Mouse (Mus musculus) R1 (cell line): ENCODE results near the gene Tceanc2.

Experiments used
- DNase-seq: peaks from one replicate; pipeline ENCODE4 v3.0.0-alpha.2; 2018; ENCODE audit warnings: low read depth, low spot score

Tceanc2 gene

DNA sequence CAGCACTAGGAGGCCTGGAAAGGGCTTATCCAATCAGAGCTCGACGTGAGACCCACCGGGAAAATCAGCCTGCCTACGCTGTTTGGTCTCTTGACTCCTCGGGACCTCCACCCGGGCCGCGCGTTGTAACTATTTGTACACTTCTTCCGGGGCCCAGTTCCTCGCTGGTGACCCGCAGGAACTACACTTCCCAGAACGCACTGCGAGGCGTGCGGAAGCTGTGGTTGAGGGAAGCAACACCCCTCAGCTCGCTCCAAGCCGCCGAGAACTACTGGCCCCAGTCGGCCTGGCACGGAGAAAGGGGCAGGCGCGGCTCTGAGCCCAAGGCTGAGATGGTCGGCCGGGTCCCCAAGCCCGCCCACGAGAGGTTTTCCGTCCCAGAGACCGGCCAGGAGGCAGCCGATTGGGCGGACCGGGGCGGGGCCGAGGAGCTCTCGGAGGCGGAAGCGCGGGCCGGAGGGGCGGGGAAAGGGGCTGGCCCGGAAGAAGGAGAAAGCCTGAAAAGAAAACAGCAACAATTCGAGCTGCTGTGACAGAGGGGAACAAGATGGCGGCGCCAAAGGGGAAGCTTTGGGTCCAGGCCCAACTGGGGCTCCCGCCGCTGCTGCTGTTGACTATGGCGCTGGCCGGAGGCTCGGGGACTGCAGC lies 610 bp downstream of the Tceanc2 start, which contains the start of gene Tmem59:
Tmem59 (plus strand) TSS at position 218 of the 648 bp plus-strand sequence.
- DNase-seq: peak; percentile 98

DNA sequence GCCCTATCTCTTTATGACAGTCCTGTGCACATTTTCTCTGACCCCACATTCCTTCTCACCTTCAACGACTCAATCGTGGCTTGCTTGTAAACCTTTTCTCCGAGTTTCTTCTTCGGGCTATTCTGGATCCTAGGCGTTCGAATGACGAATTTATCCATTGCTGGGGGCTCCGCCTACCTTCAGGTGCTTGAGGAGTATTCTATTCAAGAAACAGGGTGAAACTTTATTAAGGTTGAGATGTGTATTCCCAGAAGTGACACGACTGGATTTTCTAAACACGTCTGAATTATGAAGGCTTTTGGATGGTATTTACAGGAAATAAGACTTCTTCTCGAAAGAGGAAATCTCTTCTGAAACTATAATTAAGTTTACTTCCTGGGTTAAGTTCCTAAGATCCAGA lies 1.4 kb downstream of the Tceanc2 start:
- DNase-seq: no peak

DNA sequence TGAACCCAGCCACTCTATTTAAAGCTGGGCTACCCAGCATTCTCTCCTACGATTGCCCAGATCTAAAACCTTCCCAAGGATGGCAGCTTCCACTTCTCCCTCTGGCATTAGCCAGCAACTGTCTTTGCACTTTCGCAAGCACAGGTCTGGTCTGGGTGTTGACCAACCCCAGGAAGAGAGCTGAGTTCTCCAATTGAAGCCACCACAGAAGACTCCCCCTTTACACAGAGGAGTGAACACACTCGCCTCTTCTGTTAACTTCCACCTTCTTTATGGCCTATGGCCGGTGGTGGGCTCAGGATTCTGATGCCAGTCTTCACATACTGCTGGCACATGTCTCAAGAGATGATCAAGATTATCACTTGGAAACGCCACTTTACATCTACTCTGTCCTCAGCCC lies 11.1 kb downstream of the Tceanc2 start:
- no peak for DNase-seq

DNA sequence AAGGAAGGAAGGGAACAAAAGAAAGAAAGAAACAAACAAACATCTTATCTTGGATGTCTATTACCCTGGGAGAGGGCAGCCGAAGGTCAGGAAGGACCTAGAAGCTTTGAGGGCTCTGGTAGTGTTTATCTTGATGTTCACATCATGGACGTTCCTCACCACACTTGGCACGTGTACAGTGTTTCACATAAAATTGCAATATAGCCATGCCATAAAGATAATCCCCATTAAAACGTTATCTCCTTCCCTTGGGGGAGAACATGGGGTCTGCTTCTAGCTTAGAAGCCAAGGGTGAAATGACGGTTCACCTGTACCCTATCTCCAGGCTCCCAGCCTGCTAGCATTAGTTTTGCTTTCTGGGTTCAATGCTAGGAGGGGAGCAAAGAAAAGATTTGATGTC lies 12.2 kb downstream of the Tceanc2 start:
- no peak for DNase-seq

DNA sequence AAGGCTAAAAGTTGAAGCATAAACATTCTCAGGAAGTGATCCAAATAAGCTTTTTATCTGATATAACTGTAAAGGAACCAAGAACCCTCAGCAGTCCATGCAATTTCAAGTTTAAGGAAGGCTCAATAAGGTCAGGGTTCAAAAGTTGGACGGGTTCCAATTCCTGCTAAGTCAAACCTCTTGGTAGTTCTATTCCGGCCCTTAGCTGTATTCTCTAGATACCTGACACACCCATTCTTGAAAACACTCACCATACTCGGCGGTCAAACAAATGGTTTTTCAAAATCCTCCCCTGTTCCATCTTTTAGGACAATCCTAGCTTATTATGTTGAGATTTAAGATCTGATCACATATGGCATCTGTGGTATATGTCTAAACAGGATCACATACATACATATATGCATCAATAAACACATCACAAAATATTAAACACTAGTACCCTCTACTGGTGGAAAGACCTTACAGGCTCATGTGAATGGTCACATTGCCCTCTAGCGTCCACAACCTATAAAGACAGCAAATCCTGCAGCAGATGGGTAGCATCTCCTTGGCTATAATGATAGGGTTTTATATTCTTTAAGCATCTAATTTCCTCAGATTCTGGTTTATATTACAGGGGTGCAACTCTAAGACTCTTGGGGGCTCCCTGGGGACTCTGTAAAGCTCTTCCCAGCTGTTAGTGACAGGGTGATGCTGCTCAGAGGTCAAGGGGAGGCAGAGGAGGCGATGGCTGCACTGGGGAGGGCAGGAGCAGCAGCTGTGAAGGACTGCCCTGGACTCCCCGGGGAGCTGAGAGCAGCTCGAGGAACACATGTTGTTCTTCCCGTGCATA lies 14.9 kb downstream of the Tceanc2 start:
- DNase-seq: peak; percentile 73

DNA sequence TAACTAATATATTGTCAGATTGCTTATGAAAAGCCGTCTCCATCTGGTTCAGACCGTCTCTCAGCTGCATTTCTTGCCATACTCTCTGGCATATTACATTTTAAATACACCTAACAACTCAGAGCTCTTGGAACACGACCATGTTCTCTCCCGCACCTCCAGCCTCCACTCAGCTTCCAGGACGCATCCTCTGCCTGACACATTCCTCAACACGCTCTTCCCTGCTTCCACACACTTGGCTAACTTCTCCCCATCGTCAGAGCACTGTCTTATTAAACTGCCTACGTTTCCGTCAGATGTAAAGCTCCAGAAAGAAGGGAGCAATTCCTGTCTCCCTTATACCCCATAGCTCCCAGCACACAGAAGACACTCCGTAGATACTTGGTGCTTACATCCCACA lies 15.6 kb downstream of the Tceanc2 start:
- no peak for DNase-seq

DNA sequence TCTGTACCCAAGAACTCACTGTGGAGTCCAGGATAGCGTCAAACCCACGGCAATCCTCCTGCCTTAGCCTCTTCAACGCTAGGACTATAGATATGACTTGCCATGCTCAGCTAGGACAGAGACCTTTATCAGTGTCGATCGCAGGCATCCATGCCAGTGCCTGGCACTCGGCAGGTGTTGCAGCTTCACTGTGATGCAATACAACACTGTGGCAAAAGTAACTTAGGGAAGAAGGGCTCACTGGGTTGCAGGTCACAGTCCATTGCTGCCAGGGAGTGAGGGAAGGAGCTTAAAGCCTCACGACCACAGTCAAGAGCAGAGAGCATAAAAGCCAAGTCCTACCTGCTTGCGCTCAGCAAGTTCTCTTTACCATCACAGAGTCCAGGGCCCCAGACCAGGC lies 18.7 kb downstream of the Tceanc2 start:
- DNase-seq: no peak

DNA sequence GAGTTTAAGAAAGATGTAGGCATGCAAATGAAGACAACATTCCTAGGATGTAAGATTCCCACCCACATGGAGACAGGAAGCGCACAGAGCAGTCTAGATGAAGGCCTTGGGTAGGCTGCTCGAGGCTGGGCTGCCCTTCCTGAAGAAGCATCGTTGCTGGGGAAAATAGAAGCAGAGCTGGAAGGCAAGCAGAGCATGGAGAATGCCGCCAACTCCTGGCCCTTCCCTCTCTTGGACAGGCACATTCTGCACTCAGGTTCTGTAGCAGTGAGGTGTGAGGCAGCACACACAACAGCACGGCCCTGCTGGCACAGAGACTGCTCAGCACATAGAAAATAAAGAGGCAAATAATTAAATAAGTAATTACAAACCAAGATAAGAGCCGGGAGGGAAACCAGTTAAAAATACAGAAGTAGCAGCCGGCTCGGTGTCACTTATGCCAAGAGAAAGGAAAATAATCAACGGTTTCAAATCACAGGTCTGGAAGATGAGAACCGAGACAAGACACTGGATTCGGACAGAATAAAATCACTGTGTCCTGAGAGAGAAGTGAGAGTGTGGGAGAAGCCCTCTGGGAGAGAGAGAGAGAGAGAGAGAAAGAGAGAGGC lies 19.6 kb downstream of the Tceanc2 start:
- peak; percentile 30 for DNase-seq

GRCm38 (mm10) chr4:107156983-107157401 lies 21.9 kb downstream of the Tceanc2 start:
- DNase-seq: peak; percentile 13

GRCm38 (mm10) chr4:107152571-107152970 lies 26.3 kb downstream of the Tceanc2 start:
- no peak for DNase-seq

GRCm38 (mm10) chr4:107150991-107151390 lies 27.9 kb downstream of the Tceanc2 start:
- no peak for DNase-seq

- DNase-seq: no peak
Measured at GRCm38 (mm10) chr4:107143511-107143910, 35.4 kb downstream of the Tceanc2 start.

DNA sequence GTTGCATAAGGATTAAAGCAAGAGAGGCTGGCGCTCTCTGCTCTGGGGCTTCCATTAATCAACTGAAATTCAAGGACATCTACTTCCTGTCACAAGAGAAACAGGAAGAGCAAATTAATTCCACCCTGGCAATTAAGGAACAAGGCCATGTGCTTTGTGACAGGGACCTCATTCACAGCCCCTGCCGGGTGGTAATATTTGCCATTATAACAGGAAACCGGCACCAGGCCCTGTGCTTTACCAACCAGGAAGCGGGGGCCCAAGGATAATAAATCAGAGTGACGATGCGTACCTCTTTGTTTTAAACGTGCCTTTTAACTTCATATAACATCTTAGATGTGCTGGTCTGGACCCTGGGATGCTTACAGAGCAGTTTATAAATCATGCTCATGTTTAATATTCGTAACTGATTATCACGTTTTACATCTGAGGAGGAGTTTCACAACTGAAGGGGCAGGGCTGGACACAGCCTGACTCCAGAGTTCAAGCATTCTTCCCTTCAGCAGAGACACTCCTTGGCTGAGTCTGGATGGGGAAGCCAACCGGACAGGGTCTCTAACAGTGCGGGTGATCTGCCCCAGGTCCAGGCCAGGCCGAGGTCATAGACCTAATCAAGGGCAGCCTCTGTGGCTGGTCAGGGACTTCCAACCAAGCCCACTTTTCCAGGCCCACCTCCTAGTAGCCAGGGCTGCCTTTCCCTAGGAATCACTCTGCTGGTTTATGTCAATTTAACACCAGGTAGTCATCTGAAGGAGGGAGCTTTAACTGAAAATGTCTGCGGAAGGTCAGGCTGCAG lies 38.9 kb downstream of the Tceanc2 start:
- DNase-seq: no peak

- peak; percentile 20 for DNase-seq
Measured at GRCm38 (mm10) chr4:107138948-107139835, 39.7 kb downstream of the Tceanc2 start.

GRCm38 (mm10) chr4:107136531-107136930 lies 42.4 kb downstream of the Tceanc2 start:
- no peak for DNase-seq

DNA sequence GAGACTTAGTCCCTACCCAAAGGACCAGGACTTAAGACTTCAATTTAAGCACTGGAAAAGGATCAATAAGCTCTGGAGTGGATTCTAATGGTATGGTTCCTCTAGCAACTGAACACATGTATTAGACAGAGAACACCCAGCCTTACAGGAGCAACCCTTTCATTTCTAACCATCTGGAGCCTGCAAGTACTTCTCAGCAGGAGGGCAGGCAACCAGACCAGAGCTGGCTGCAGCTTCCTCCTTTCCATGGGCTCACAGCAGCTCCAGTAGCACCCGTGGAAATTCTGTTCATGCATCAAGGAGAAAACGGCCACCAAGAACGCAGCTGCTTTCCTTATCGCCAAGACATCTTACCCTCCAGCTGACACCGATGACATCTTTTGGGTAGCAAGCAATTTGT lies 43.3 kb downstream of the Tceanc2 start:
- no peak for DNase-seq

DNA sequence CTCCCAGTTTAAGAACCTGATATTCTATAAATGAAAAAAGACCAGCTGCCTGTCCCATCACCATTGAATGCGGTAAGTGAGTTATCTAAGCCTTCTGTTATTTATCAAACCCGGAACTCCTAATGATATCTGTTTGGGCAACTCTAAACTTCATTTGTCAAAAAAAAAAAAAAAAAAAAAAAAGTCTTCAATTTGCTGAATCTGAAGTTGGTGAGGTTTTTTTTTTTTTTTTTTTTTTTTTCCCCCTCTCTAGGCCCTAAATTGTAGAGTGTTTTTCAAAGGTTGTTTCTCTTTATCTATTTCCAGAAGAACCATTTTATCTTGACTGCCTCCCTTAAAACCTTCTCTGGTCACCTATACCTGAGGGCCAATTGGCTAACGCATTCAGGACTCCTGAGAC lies 44.0 kb downstream of the Tceanc2 start:
- DNase-seq: no peak

DNA sequence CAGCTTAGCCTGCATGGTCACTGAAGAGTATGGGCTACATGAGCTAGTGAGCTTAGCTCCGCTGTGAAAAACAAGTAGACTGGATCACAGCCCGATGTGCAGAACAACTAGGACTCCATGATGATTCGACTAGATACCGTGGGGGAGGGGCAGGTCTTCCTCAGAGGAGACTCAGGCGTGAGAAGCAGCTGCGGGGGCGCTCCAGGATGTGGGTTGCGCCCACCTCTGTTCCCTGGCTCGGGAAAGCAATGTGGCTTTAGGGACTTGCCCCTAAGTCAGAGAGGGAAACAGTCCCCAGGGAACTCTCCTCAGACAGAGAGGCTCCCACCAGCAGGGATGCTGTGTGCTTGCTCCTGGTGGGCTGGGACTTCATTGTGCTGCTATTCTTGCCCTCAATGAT lies 48.4 kb downstream of the Tceanc2 start:
- peak; percentile 27 for DNase-seq

DNA sequence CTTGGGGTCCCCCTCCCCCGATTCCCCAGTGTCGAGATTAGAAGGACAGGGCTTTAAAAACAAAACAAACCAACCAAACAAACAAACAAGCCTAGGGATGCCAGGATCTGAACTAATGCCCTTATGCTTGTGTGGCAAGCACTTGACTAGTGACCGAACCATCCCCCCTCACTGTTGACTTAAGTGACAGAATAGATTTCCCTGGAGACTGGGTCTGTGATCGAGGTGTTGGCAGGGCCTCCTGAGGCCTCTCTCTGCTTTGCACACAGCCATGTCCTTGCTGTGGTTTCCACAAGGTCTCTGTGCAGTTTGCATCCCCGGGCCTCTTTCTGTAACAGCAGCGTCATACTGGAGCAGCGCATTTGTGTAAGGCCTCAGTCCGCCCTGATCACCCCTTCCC lies 49.5 kb downstream of the Tceanc2 start:
- DNase-seq: no peak

- peak; percentile 47 for DNase-seq
Measured at GRCm38 (mm10) chr4:107127901-107128669, 50.8 kb downstream of the Tceanc2 start.
